In the genomic region with DNA sequence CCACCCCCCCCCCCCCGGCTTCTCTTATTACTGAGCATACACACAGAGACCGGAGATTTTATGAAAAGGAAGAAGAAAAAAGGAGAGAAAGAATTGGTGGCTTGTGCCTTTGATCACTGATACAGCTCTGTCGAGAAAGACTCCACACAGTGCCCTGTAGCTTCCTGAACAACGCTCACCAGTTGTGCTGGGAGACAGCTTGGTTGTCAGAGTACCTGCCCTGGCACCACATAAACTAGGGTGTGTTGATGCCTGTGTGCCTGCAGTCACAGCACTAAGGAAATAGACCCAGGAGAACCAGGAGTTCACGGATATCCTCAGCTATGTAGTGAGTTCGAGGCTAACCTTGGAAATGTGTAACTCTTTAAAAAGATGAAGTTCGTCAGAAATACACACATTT, we compare ENCODE assay signal across 25 mouse cellular contexts.
DNase-seq lines count a peak whose midpoint lies in the region; ATAC-seq and TF ChIP-seq lines count a peak whose summit lies in the region.
"Had no signal": no experiment of that assay in that cellular context is flagged by ENCODE, and none has a peak within 500 bp of the region (broad histone marks: within the 10 kb centered on the region; RNA-seq: fewer than 3 reads in every experiment).

No protein-coding gene starts in this region.

- H3K9ac ChIP-seq in forebrain, embryonic 14.5 days (ENCODE audit: low read length): no peak overlapping the region
- no peak overlapping the region for H3K9ac ChIP-seq in heart, adult 2 months (ENCODE audit: low read depth, low read length)
- H3K9ac ChIP-seq in midbrain, embryonic 15.5 days: no peak overlapping the region
- H3K9ac ChIP-seq in midbrain, embryonic 13.5 days (replicated peaks): no peak overlapping the region
- H3K9ac ChIP-seq: embryonic facial prominence, embryonic 12.5 days; forebrain, embryonic 12.5 days had no signal

- TF ChIP-seq EP300 in heart, adult 2 months (IDR thresholded peaks at IDR 0.05; ENCODE audit: insufficient read depth, low read depth, low read length): no peak

- WGBS in forebrain, embryonic 10.5 days: 69% methylated on average over 7 of the region's 7 CpGs
- 47% methylated on average over 7 of the region's 7 CpGs for WGBS in forebrain, embryonic 14.5 days
- WGBS in heart, adult 2 months: 71% methylated on average over 7 of the region's 7 CpGs
- WGBS in midbrain, embryonic 15.5 days: 44% methylated on average over 7 of the region's 7 CpGs
- WGBS in midbrain, embryonic 13.5 days: 48% methylated on average over 7 of the region's 7 CpGs

- no peak for TF ChIP-seq CTCF in heart, adult 2 months (IDR thresholded peaks at IDR 0.05)
- TF ChIP-seq CTCF in brain, embryonic 14.5 days (IDR thresholded peaks at IDR 0.05; ENCODE audit: borderline replicate concordance, extremely low read depth, insufficient read depth, insufficient read length): no peak

- no peaks in the 10 kb centered on the region for H3K36me3 ChIP-seq in forebrain, embryonic 10.5 days (replicated peaks)
- H3K36me3 ChIP-seq in forebrain, embryonic 14.5 days (ENCODE audit: control insufficient read depth, insufficient read depth, low read length): no peaks in the 10 kb centered on the region
- H3K36me3 ChIP-seq in heart, adult 2 months (ENCODE audit: control insufficient read depth, insufficient read depth, low read length): no peaks in the 10 kb centered on the region
- H3K36me3 ChIP-seq in midbrain, embryonic 15.5 days (replicated peaks): no peaks in the 10 kb centered on the region
- H3K36me3 ChIP-seq in midbrain, embryonic 13.5 days: no peaks in the 10 kb centered on the region
- H3K36me3 ChIP-seq: embryonic facial prominence, embryonic 10.5 days; embryonic facial prominence, embryonic 12.5 days; forebrain, embryonic 12.5 days; G1E had no signal

- no peak for DNase-seq in forebrain, embryonic 10.5 days (ENCODE audit: extremely low spot score, low spot score)
- DNase-seq in forebrain, embryonic 14.5 days (ENCODE audit: low spot score): no peak
- peak; percentile 71 for DNase-seq in heart, adult 11 months
- no peak for DNase-seq in heart, adult 2 months
- peak; percentile 23 for DNase-seq in brain, embryonic 14.5 days (ENCODE audit: low read depth)
- no peak for DNase-seq in frontal cortex, postnatal 14 days (ENCODE audit: low spot score in 2 of 2)
- DNase-seq: adrenal gland, adult 8-10 months; adrenal gland, postnatal 14 days; B cell, adult 2 months; cerebellum, adult 11 months; cerebellum, adult 18-20 months; cerebellum, adult 8-10 months; cerebellum, adult 9-11 months; cerebellum, postnatal 14 days had no signal

- no peak for TF ChIP-seq POLR2A in heart, adult 2 months (IDR thresholded peaks at IDR 0.05; ENCODE audit: insufficient read depth, low read depth, low read length)
- TF ChIP-seq POLR2A in brain, embryonic 14.5 days (IDR thresholded peaks at IDR 0.05; ENCODE audit: borderline replicate concordance, extremely low read depth, insufficient read depth, insufficient read length, poor library complexity, severe bottlenecking): no peak

- no peak overlapping the region for H3K4me3 ChIP-seq in forebrain, embryonic 10.5 days
- no peak overlapping the region for H3K4me3 ChIP-seq in forebrain, embryonic 14.5 days (ENCODE audit: low read depth, low read length)
- H3K4me3 ChIP-seq in heart, adult 2 months: no peak overlapping the region
- H3K4me3 ChIP-seq in midbrain, embryonic 15.5 days: no peak overlapping the region
- H3K4me3 ChIP-seq in midbrain, embryonic 13.5 days (replicated peaks): no peak overlapping the region
- H3K4me3 ChIP-seq: embryonic facial prominence, embryonic 10.5 days; embryonic facial prominence, embryonic 12.5 days; forebrain, embryonic 12.5 days had no signal

- H3K27ac ChIP-seq in forebrain, embryonic 10.5 days: 0 out of 2 replicates have a peak overlapping the region, but pooled peaks have one; percentile 9
- H3K27ac ChIP-seq in forebrain, embryonic 14.5 days (ENCODE audit: low read depth, low read length): no peak overlapping the region
- no peak overlapping the region for H3K27ac ChIP-seq in heart, adult 2 months
- no peak overlapping the region for H3K27ac ChIP-seq in midbrain, embryonic 15.5 days
- H3K27ac ChIP-seq in midbrain, embryonic 13.5 days: no peak overlapping the region
- H3K27ac ChIP-seq: embryonic facial prominence, embryonic 10.5 days; embryonic facial prominence, embryonic 12.5 days; forebrain, embryonic 12.5 days had no signal

- no peak overlapping the region for H3K4me2 ChIP-seq in forebrain, embryonic 14.5 days (ENCODE audit: low read length)
- no peak overlapping the region for H3K4me2 ChIP-seq in midbrain, embryonic 15.5 days
- no peak overlapping the region for H3K4me2 ChIP-seq in midbrain, embryonic 13.5 days (replicated peaks)
- H3K4me2 ChIP-seq: embryonic facial prominence, embryonic 12.5 days; forebrain, embryonic 12.5 days had no signal

- peaks cover 40% of the 10 kb centered on the region for H3K4me1 ChIP-seq in forebrain, embryonic 10.5 days
- H3K4me1 ChIP-seq in forebrain, embryonic 14.5 days (ENCODE audit: control insufficient read depth, insufficient read depth, low read length): peaks cover 2% of the 10 kb centered on the region; the same call in 1 of the 2 replicates
- no peaks in the 10 kb centered on the region for H3K4me1 ChIP-seq in heart, adult 2 months (ENCODE audit: control insufficient read depth, insufficient read depth, low read length)
- H3K4me1 ChIP-seq in midbrain, embryonic 15.5 days: 0 out of 2 replicates have a peak, but pooled peaks cover 5% of the 10 kb centered on the region
- H3K4me1 ChIP-seq in midbrain, embryonic 13.5 days (replicated peaks): peaks cover 10% of the 10 kb centered on the region; the same call in 1 of the 2 replicates
- H3K4me1 ChIP-seq: embryonic facial prominence, embryonic 12.5 days had no signal

- H3K9me3 ChIP-seq in forebrain, embryonic 10.5 days: no peaks in the 10 kb centered on the region
- no peaks in the 10 kb centered on the region for H3K9me3 ChIP-seq in forebrain, embryonic 14.5 days (replicated peaks; ENCODE audit: control insufficient read depth, low read length)
- no peaks in the 10 kb centered on the region for H3K9me3 ChIP-seq in midbrain, embryonic 15.5 days
- no peaks in the 10 kb centered on the region for H3K9me3 ChIP-seq in midbrain, embryonic 13.5 days
- H3K9me3 ChIP-seq: embryonic facial prominence, embryonic 10.5 days; embryonic facial prominence, embryonic 12.5 days; forebrain, embryonic 12.5 days had no signal

- intact Hi-C loops in heart, adult 2 months (cut with DNase I): no loop called here

- H3K79me2 ChIP-seq in heart, adult 2 months (replicated peaks; ENCODE audit: control insufficient read depth, insufficient read depth, low read length): no peaks in the 10 kb centered on the region

- H3K27me3 ChIP-seq in forebrain, embryonic 10.5 days (ENCODE audit: poor library complexity, severe bottlenecking): no peaks in the 10 kb centered on the region
- no peaks in the 10 kb centered on the region for H3K27me3 ChIP-seq in forebrain, embryonic 14.5 days (replicated peaks; ENCODE audit: control insufficient read depth, insufficient read depth, low read length)
- no peaks in the 10 kb centered on the region for H3K27me3 ChIP-seq in heart, adult 2 months (ENCODE audit: control insufficient read depth, insufficient read depth, low read length)
- H3K27me3 ChIP-seq in midbrain, embryonic 15.5 days (replicated peaks): no peaks in the 10 kb centered on the region
- H3K27me3 ChIP-seq in midbrain, embryonic 13.5 days: no peaks in the 10 kb centered on the region
- H3K27me3 ChIP-seq: CH12.LX; embryonic facial prominence, embryonic 12.5 days; forebrain, embryonic 12.5 days; Patski had no signal

- no peak for ATAC-seq in forebrain, embryonic 14.5 days
- ATAC-seq in midbrain, embryonic 15.5 days (replicated peaks): peak; percentile 27; the same call in 1 of the 2 replicates
- ATAC-seq in midbrain, embryonic 13.5 days: no peak
- ATAC-seq: activated CD4-positive, CD25-positive, alpha-beta regulatory T cell, adult 4 months; CD4-positive, CD25-positive, alpha-beta regulatory T cell, adult 4 months; forebrain, embryonic 16.5 days had no signal

Comparison
In these comparisons a context has a peak if more than half of its experiments do, and no peak if none do; other contexts are left out.
1. DNase-seq: peak in heart, adult 11 months (single experiment) and brain, embryonic 14.5 days (single experiment); none in forebrain, embryonic 10.5 days (single experiment), forebrain, embryonic 14.5 days (single experiment), heart, adult 2 months (0 of 2) and frontal cortex, postnatal 14 days (0 of 2).